Mouse (Mus musculus): ENCODE data around the gene Phgr1.

- TF ChIP-seq POLR2A (IDR thresholded peaks at IDR 0.05; ENCODE audit: extremely low read depth, insufficient read depth, low read length): no peak
- no peak for TF ChIP-seq CTCF (IDR thresholded peaks at IDR 0.05; ENCODE audit: low read depth, low read length)
These were observed 40.2 kb downstream of the Phgr1 start for GRCm38 (mm10) chr2:118812724-118813123.

Data from liver, adult 2 months (tissue).